Mouse (Mus musculus): Measurements from ENCODE around the gene Gm26566.

DNA sequence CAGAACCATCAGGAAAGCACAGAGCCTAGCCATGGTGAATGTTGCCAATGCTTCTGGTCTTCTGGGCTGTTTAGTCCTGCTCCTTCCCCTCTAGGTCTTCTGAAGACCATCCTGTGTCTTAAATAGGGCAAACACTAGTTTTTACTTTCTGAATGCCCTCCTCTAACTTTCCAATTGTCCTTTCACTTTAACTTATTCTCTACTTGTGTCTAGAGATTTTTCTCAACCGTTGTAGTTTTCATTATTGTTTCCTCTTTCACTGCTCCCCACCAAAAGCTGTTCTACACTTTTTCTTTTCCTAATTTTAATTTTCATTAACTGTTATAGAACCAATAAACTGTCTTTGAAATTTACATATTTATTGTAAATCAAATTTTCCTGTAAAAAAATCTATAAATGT lies 44.8 kb upstream of the Gm26566 start, which contains the start of gene Ifna16:
- TF ChIP-seq POLR2A (IDR thresholded peaks at IDR 0.05; ENCODE audit: control insufficient read depth, extremely low read depth, insufficient read depth, low read length, poor library complexity) (no peak), CTCF (IDR thresholded peaks at IDR 0.05; ENCODE audit: borderline replicate concordance, control insufficient read depth, extremely low read depth, insufficient read depth, low read length, poor library complexity) (no peak)

Data from thymus, adult 2 months (tissue).